Mouse (Mus musculus): ENCODE measurements at regions not wholly inside any gene's neighbourhood (a gene's known extent, or its start where the extent isn't known, plus 50 kb on each side); places are given as distances from the start of the nearest gene placed in this dataset.

GRCm38 (mm10) chr13:101017041-101017440 lies 183.8 kb upstream of the Slc30a5 start:
- DNase-seq (ENCODE audit: low spot score) = no peak

GRCm38 (mm10) chr13:101016181-101016580 lies 183.0 kb upstream of the Slc30a5 start:
- no peak for DNase-seq (ENCODE audit: low spot score)

GRCm38 (mm10) chr13:101015435-101015834 lies 182.2 kb upstream of the Slc30a5 start:
- DNase-seq (ENCODE audit: low spot score) = no peak

DNA sequence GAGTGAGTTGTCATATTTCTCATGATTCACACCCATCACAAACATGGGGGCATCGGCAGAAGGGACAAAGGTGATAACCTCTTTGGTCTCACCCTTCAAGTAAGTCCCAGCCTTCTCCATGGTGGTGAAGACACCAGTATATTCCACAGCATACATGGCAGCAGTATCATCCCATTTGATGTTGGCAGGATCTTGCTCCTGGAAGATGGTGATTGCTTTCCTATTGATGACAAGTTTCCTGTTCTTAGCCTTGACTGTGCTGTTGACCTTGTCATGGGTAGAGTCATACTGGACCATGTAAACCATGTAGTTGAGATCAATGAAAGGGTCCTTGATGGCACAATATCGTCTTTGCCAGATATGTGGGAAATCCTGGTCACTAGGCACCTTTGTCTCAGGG lies 180.4 kb upstream of the Slc30a5 start:
- no peak for DNase-seq (ENCODE audit: low spot score)

GRCm38 (mm10) chr13:100990646-100991045 lies 157.4 kb upstream of the Slc30a5 start:
- DNase-seq (ENCODE audit: low spot score) = no peak

GRCm38 (mm10) chr13:100988671-100989531 lies 155.7 kb upstream of the Slc30a5 start:
- DNase-seq (ENCODE audit: low spot score) = no peak

DNA sequence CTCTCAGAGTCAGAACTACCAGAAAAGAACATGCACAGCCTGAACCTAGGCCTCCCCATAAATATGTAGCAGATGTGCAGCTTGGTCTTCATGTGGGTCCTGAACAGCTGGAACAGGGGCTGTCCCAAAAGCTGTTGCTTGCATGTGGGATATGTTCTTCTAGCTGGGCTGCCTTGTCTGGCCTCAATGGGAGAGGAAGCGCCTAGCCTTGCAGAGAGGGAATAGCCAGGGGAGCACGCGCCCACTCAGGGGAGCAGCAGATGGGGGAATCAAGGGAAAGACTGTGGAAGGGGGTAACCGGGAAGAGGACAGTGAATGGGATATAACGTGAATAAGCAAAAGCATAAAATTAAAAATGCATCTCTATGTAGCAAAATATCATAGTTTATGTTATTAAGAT lies 154.9 kb upstream of the Slc30a5 start:
- no peak for DNase-seq (ENCODE audit: low spot score)

GRCm38 (mm10) chr13:100975741-100976140 lies 142.5 kb upstream of the Slc30a5 start:
- no peak for DNase-seq (ENCODE audit: low spot score)

GRCm38 (mm10) chr13:100971080-100972017 lies 138.1 kb upstream of the Slc30a5 start:
- DNase-seq (ENCODE audit: low spot score) = no peak

DNA sequence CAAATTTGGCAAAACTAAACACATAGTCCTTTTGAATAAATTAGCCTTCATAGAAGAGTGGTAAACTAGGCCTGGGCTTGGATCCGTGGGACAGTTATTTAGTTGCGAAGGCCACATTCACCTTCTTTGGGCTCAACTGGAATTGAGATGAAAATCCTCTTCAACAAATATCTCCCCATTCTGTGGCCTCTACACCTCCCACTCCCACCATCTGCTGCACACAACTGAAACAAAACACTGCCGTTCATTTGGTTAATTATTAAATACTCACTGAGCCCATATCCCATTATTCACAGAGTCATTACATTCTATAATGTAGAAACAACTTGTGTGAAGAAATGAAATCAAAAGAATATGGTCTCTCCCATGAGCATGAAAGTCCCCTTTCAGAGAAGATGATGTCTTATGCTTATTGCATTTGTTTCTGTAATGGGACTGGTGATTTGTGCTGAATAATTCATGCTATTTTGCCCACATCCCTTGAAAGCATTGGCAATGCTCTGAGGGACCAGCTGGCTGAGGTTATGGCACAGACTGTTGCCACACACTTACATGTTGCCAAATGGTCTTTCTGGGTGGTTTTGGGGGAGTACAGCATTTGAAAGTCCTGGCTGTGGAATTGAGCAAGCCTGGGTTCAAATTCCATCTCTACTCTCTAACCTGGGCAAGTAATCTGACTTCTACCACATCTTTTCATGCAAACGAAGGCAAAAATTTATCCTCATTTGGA lies 129.7 kb upstream of the Slc30a5 start:
- no peak for DNase-seq (ENCODE audit: low spot score)

DNA sequence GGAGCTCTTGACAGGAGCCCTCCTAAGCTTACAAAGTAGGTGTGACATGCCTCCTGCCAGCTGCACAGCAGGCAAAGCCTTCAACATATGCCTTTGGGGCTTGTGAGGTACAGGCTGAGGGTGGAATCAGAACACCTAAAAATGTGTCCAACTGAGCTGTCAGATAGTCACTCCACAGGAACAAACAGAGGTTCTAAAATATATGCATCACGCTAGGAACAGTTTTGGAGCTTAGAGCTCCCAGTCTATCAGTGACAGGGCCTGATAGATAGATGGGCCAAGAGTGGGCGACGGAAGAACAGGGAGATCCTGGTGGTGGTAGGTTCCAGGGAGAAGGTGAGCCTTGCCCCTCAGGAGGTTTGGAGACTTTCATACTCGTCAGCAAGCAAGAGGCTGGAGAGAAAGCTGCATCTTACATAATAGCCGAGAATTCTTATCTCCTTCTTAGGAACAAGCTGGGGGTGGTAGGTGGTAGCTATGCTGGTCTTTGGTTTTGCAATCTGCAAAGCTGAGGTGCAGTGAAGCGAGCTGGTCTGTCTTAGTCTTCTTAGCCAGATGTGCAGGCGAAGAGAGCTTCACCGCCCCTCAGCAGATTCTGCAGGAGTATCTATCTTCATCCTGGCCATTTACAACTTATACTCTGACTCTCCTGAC lies 121.5 kb upstream of the Slc30a5 start:
- DNase-seq (ENCODE audit: low spot score) = no peak

GRCm38 (mm10) chr13:100954106-100954505 lies 120.9 kb upstream of the Slc30a5 start:
- DNase-seq (ENCODE audit: low spot score) = no peak

- DNase-seq (ENCODE audit: low spot score) = no peak
Observed at GRCm38 (mm10) chr13:100951185-100951508, 117.9 kb upstream of the Slc30a5 start.

DNA sequence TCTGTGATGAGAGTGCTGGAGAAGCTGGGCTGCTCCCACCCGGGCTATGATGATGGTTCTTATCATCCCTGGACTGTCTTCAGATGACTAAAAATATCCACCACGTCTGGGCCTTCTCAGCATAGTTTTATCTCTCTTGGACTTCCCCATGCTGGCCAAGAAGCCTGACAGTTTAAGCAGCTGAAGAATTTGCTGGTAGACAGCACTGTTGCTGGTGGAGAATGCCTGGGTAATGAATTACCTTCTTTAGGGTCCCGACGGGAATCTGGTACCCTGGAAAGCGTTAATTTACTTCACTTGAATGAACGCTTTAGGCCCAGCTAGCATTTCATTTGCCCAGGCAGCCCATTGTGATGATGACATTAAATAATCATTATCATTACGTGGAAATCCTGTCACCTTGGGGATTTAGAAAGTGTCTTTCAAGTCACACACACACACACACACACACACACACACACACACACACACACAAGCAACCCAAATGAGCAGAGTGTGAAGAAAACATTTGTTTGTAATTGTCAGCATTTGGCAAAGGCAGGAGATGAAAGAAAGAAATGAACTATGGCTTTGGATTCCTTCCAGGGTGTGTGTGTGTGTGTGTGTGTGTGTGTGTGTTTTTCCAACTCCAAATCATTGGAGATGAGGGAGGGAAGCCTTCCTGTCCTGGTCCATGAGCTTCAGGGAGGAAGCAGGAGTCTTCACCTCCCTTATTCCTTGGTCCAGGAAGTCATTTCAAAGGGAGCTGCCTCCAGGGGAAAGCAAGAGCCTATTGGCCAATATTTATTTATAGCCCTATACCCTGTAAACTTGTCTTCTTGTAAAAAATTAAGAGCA lies 117.3 kb upstream of the Slc30a5 start:
- no peak for DNase-seq (ENCODE audit: low spot score)

GRCm38 (mm10) chr13:100943206-100943848 lies 110.1 kb upstream of the Slc30a5 start:
- DNase-seq (ENCODE audit: low spot score) = no peak

- DNase-seq (ENCODE audit: low spot score) = no peak
Observed at GRCm38 (mm10) chr13:100940791-100941190, 107.6 kb upstream of the Slc30a5 start.

- no peak for DNase-seq (ENCODE audit: low spot score)
Observed at GRCm38 (mm10) chr13:100939677-100940076, 106.5 kb upstream of the Slc30a5 start.

DNA sequence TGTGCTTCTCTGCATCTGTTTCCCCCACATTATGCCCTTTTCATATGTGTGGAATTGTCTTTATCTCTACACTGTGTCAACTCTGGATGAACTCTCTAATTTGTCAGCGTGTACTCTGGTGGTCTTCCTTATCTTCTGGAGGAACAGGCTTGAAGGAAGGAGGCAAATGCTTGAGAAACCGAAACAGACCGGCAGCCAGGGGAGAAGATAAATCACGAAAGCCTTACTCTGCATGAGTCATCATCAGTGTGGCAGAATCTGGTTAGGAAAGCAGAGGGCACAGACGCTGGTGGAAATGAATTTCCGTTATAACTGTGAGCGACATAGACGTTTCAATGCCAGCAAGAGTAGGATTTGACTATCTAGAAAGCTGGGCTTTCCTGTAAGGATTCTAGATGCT lies 100.0 kb upstream of the Slc30a5 start:
- DNase-seq (ENCODE audit: low spot score) = no peak

DNA sequence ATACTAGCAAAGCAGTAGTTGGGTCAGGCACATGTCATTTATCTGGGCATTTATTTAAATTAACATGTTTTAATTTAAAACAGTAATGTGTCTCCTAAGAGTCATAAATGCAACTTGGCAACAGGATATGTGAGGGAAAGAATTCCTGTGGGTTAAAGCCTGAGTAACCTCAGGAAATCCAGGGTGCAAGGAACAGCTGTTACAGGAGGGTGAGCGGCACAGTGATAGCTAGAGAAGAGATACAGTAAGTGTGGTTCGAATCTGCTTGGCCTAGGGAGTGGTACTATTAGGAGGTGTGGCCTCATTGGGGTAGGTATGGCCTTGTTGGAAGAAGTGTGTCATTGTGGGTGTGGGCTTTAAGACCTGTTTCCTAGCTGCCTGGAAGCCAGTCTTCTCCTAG lies 66.3 kb upstream of the Slc30a5 start:
- DNase-seq (ENCODE audit: low spot score) = no peak

DNA sequence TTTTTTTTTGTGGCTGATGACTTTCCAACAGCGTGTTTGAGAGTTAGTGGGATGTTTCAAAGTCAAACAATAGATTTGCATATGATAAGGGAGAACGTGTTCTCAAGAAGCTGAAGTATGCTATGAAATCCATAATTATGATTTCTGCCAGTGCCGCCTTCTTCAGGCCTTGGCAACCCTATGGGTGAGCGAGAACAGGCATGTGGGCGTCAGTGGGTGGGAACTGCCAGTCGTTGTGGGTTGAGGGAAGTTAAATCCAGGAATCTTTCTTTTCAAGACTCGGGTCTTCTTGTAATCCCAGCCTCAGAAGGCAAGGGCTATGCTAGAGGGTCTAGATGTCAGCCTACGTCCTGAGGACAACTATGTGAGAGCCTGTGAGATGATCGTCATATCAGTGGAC lies 60.6 kb upstream of the Slc30a5 start:
- no peak for DNase-seq (ENCODE audit: low spot score)
